Mouse (Mus musculus) hindbrain, embryonic 14.5 days (tissue): ENCODE measurements around the gene Myl9. TPM values are rescaled to one million over a fixed set of nuclear protein-coding genes. Genes with fewer than 3 reads are reported as not detected.
"Not testable (repeated sequence)": the region's sequence is repeated elsewhere in the genome, so short reads cannot be mapped to it uniquely, and the experiment has no call there.

Source experiments
- ATAC-seq: fragments of 200-750 bp; cut with Nextera tagmentation; 2 replicates; pipeline ENCODE4 v1.8.0; 2017; ENCODE audit warnings: moderate number of reproducible peaks, mild to moderate bottlenecking, moderate TSS enrichment, moderate library complexity; ENCODE audit not compliant: low FRiP score
- DNase-seq: peaks from one replicate; pipeline ENCODE4 v3.0.0-alpha.2; 2015; ENCODE audit warnings: low spot score
- H3K27ac ChIP-seq: fragments of 300-500 bp; sonication (generic); 2 replicates; pipeline ENCODE4 v1.5.1; 2014; ENCODE audit warnings: mild to moderate bottlenecking, moderate library complexity
- H3K27me3 ChIP-seq: fragments of 300-500 bp; sonication (generic); 2 replicates; pipeline ENCODE4 v1.6.1; 2014; ENCODE audit warnings: mild to moderate bottlenecking, low read length, mixed read lengths; ENCODE audit not compliant: control insufficient read depth, insufficient read depth
- H3K36me3 ChIP-seq: fragments of 300-500 bp; sonication (generic); replicated peaks from 2 replicates; pipeline ENCODE4 v1.6.1; 2014; ENCODE audit not compliant: control insufficient read depth, insufficient read depth
- H3K4me1 ChIP-seq: fragments of 300-500 bp; sonication (generic); replicated peaks from 2 replicates; pipeline ENCODE4 v1.6.1; 2014; ENCODE audit warnings: antibody characterized with exemption, low read length, mixed read lengths; ENCODE audit not compliant: control insufficient read depth, insufficient read depth
- H3K4me2 ChIP-seq: fragments of 300-500 bp; sonication (generic); replicated peaks from 2 replicates; pipeline ENCODE4 v1.6.1; 2014; ENCODE audit warnings: mild to moderate bottlenecking, moderate library complexity
- H3K4me3 ChIP-seq: fragments of 300-500 bp; sonication (generic); replicated peaks from 2 replicates; pipeline ENCODE4 v1.5.1; 2014; ENCODE audit warnings: mild to moderate bottlenecking, low read length
- H3K9ac ChIP-seq: fragments of 300-500 bp; sonication (generic); 2 replicates; pipeline ENCODE4 v1.6.1; 2014
- H3K9me3 ChIP-seq: fragments of 300-500 bp; sonication (generic); 2 replicates; pipeline ENCODE4 v1.6.1; 2016; ENCODE audit warnings: low read length; ENCODE audit not compliant: control insufficient read depth
- WGBS: fragments of 180-500 bp; shearing (Covaris S2); extraction: QIAGEN DNeasy Blood & Tissue Kit; methylation state at CpG from one replicate; pipeline ENCODE4 v1.1.7; 2014; 5-methylcytosine and 5-hydroxymethylcytosine counted together
- polyA plus RNA-seq: library from polyadenylated mRNA; unstranded; fragments of >200 nt; fragmentation: Nextera tagmentation; extraction: Ambion mirVana; gene quantifications from 2 replicates; pipeline ENCODE4 v1.2.1, GENCODE M21; 2014

Gene Myl9
- polyA plus RNA-seq, 1 experiment from 2014 or later = 47.1 TPM

DNA sequence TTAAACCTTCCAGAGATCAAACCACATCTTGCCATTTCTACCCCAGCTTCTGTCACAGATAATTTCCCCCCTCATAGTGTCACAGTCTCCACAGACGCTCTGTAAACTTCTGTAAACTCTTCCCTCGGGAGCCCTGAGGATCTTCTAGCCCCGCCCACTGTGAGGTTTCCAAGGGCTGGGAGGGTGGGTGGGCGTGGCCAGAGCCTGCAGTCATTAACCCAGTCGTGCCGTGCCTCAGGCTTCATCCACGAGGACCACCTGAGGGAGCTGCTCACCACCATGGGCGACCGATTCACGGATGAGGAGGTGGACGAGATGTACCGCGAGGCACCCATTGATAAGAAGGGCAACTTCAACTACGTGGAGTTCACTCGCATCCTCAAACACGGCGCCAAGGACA is 5.5 kb downstream of the Myl9 start:
- WGBS = 17% methylated on average over 17 of the region's 17 CpGs
- H3K4me2 ChIP-seq = no peak overlapping the region
- no peaks in the 10 kb centered on the region for H3K36me3 ChIP-seq
- H3K4me3 ChIP-seq = no peak overlapping the region
- ATAC-seq = no peak
- no peak for DNase-seq
- H3K4me1 ChIP-seq = 0 out of 2 replicates have a peak, but pooled peaks cover 3% of the 10 kb centered on the region
- no peaks in the 10 kb centered on the region for H3K9me3 ChIP-seq
- H3K27me3 ChIP-seq = peaks cover 4% of the 10 kb centered on the region; the same call in 1 of the 2 replicates
- no peak overlapping the region for H3K27ac ChIP-seq
- H3K9ac ChIP-seq = no peak overlapping the region

DNA sequence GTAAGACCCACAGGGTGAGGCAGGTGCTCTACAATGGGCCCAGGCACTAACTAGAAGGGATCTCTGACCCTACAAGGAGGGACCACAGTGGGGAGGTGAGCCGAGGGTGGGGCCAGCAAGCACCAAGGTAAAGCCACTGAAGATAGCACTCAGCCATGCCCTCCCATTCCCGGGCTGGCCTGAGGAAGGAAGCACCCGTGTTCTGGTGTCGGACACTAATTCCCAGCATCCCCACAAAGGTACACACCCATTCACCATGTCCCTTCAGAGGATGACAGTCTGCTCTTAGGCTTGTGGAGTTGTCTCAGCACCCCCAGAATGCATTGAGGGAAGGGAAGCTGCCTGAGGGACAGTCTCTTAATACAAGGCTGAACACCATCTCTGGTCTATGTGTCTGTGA is 6.1 kb downstream of the Myl9 start:
- WGBS = 81% methylated on average over 4 of the region's 4 CpGs
- ATAC-seq (no peak), DNase-seq (no peak)
- H3K9ac ChIP-seq = no peak overlapping the region
- no peak overlapping the region for H3K27ac ChIP-seq
- H3K4me1 ChIP-seq = 0 out of 2 replicates have a peak, but pooled peaks cover 3% of the 10 kb centered on the region
- no peaks in the 10 kb centered on the region for H3K9me3 ChIP-seq
- no peak overlapping the region for H3K4me3 ChIP-seq
- H3K27me3 ChIP-seq = no peaks in the 10 kb centered on the region
- H3K4me2 ChIP-seq = no peak overlapping the region
- H3K36me3 ChIP-seq = no peaks in the 10 kb centered on the region

GRCm38 (mm10) chr2:156781836-156782480 is 6.7 kb downstream of the Myl9 start:
- no peaks in the 10 kb centered on the region for H3K36me3 ChIP-seq
- no peak overlapping the region for H3K9ac ChIP-seq
- H3K9me3 ChIP-seq = no peaks in the 10 kb centered on the region
- no peak for DNase-seq
- 65% methylated on average over 4 of the region's 4 CpGs for WGBS
- H3K4me3 ChIP-seq = no peak overlapping the region
- ATAC-seq = no peak
- no peaks in the 10 kb centered on the region for H3K27me3 ChIP-seq
- H3K27ac ChIP-seq = no peak overlapping the region
- 0 out of 2 replicates have a peak, but pooled peaks cover 3% of the 10 kb centered on the region for H3K4me1 ChIP-seq
- H3K4me2 ChIP-seq = no peak overlapping the region

DNA sequence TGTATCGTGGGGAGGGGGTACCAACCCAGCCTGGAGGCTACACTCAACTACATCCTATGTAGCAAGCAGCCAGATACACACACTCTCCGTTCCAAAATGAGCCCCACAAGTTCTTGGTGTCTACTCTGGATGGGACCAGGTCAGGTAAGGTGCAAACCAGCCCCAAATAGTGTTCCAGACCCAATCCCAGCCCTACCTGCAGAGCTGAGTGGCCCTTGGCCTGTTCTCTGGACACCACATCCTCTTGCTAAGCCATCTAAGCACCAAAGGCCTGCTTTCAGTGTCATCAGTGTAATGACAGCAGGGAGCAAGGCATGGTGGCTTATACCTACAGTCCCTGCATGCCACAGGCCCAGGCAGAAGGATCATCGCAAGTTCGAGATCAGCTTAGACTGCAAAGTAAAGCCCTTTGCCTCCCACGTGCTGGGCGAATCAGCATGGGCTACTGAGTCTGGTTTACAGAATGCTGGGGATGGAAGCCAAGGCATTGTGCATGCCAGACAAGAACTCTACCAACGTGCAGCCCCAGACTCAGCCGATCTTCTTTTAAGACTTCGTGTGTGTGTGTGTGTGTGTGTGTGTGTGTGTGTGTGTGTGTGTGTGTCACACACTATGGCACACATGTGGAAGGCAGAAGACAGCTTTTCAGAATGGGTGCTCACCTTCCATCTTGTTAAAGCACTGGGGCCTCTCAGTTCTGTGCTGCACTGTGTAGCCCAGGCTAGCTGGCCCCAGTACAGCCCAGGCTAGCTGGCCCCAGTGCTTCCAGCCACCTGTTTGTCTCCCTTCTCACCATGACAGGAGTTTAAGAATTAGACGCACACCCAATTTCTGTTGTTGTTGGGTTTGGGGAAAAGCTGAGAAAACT is 7.5 kb downstream of the Myl9 start:
- Histone ChIP-seq H3K4me3 (no peak overlapping the region), H3K27me3 (no peaks in the 10 kb centered on the region), H3K36me3 (no peaks in the 10 kb centered on the region), H3K9me3 (no peaks in the 10 kb centered on the region), H3K4me1 (0 out of 2 replicates have a peak, but pooled peaks cover 3% of the 10 kb centered on the region), H3K27ac (no peak overlapping the region), H3K9ac (no peak overlapping the region), H3K4me2 (no peak overlapping the region)
- DNase-seq = no peak
- 89% methylated on average over 10 of the region's 10 CpGs for WGBS
- ATAC-seq = no peak

DNA sequence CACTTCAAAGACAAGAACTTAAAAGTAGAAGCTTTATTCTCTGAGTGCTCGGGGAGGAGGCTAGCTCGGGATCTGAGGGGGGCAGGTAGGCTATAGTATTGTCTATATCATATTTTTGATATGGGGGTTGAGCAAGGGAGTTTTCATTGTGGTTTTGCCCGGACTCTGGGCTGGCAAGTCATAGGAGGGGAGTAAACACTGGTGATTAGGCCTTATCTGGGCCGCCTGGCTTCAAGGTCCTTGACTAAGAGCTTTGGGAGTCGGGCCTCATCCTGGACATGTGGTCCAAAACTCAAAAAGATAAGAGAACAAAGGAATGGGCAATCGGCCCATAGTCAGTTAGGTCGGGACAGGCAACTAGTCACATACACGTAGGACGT is 8.1 kb downstream of the Myl9 start:
- no peak overlapping the region for H3K4me3 ChIP-seq
- H3K4me1 ChIP-seq = 0 out of 2 replicates have a peak, but pooled peaks cover 3% of the 10 kb centered on the region
- 87% methylated on average over 9 of the region's 9 CpGs for WGBS
- no peak overlapping the region for H3K27ac ChIP-seq
- no peaks in the 10 kb centered on the region for H3K36me3 ChIP-seq
- no peaks in the 10 kb centered on the region for H3K9me3 ChIP-seq
- ATAC-seq (no peak), DNase-seq (no peak)
- no peaks in the 10 kb centered on the region for H3K27me3 ChIP-seq
- no peak overlapping the region for H3K4me2 ChIP-seq
- H3K9ac ChIP-seq = no peak overlapping the region

DNA sequence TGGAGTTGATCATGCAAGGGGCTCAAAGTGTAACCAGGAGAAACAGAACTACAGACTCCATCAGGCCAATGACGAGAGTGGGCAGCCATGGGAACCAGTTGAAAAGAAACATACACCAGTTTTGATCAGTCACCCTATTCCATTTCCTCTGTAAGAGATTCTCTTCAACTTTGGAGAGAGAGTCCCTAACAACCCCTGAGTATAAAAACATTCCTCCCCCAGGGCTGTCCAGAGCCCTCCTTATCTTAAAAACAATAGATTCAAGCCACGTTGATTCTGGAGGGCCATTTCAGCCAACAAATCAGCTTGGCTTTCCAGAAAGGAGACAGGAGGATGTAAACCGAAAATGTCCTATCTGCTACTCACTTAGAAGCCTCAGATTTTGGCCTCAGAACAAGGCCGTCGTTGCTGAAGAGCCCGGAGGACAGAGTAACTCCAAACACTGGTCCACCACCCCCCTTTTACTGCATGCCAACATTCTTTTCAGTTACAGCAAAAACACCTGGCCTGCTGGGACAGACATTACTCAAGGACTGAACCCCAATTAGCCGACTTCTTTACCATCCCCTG is 8.9 kb downstream of the Myl9 start:
- no peaks in the 10 kb centered on the region for H3K9me3 ChIP-seq
- no peak overlapping the region for H3K4me3 ChIP-seq
- no peak for ATAC-seq
- no peak overlapping the region for H3K27ac ChIP-seq
- WGBS = 82% methylated on average over 7 of the region's 7 CpGs
- H3K4me2 ChIP-seq = no peak overlapping the region
- H3K36me3 ChIP-seq = no peaks in the 10 kb centered on the region
- 0 out of 2 replicates have a peak, but pooled peaks cover 3% of the 10 kb centered on the region for H3K4me1 ChIP-seq
- DNase-seq = no peak
- H3K27me3 ChIP-seq = no peaks in the 10 kb centered on the region
- H3K9ac ChIP-seq = no peak overlapping the region

DNA sequence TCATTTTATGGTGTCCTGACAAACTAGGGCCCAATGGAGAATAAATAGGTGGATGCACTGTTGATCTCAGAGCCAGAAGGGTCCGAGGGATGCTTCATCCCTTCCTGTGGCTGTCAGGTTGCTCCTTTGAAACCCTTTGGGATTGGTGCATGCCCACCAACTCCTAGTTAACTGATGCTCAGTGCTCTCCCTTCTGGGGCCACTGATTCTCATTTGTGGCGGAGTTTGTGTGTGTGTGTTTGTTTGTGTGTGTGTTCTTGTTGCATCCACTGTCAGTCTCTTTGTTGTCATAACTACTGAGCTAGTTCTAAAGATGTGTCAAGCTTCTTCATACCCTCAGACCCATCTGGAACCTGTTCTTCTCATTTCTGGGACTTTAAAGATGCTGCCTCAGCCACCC is 9.7 kb downstream of the Myl9 start:
- WGBS = 84% methylated on average over 2 of the region's 2 CpGs
- 0 out of 2 replicates have a peak, but pooled peaks cover 3% of the 10 kb centered on the region for H3K4me1 ChIP-seq
- H3K4me3 ChIP-seq = no peak overlapping the region
- no peak for ATAC-seq
- no peak overlapping the region for H3K9ac ChIP-seq
- no peak overlapping the region for H3K27ac ChIP-seq
- H3K36me3 ChIP-seq = no peaks in the 10 kb centered on the region
- DNase-seq = no peak
- no peaks in the 10 kb centered on the region for H3K9me3 ChIP-seq
- H3K27me3 ChIP-seq = no peaks in the 10 kb centered on the region
- H3K4me2 ChIP-seq = no peak overlapping the region

- not testable (repeated sequence) for H3K27me3 ChIP-seq, ATAC-seq, H3K27ac ChIP-seq, H3K4me1 ChIP-seq, H3K9me3 ChIP-seq, DNase-seq, H3K4me3 ChIP-seq, H3K4me2 ChIP-seq, H3K9ac ChIP-seq, H3K36me3 ChIP-seq
Measured at GRCm38 (mm10) chr2:156786369-156786768, 11.1 kb downstream of the Myl9 start.

DNA sequence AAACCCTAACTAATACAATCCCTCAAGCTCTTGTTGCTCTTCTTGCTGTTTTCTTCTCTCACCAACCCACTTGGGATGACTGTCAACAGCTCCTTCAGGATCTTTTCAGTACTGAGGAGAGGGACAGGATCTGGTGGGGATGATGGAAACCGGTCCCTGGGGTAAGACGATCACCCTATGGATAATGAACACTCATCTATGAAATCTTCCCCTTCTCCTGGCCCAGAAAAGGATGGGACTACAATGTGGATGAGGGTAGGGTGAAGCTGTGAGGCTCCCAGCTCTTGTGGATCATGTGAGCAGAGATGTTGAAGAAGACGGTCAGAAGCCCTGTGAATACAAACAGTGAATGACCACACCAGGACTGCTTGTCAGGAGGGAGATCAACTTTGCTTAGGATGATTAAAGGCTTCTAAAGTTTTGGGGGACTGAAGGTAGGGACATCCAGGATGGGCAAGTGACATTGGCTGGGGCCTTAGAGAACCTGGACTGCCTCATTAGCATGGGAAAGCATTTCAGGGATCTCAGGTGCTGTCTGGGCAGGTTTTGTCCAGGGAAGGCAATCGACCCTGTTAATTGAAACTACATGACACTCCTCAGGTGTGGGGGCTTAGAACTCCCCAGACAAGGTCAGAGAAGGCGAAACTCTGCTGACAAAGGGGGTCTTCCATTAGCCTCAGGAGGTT is 12.0 kb downstream of the Myl9 start:
- DNase-seq = no peak
- ATAC-seq = no peak
- no peak overlapping the region for H3K4me2 ChIP-seq
- H3K9ac ChIP-seq = no peak overlapping the region
- H3K4me3 ChIP-seq = no peak overlapping the region
- no peaks in the 10 kb centered on the region for H3K27me3 ChIP-seq
- no peak overlapping the region for H3K27ac ChIP-seq
- peaks cover 9% of the 10 kb centered on the region for H3K9me3 ChIP-seq
- no peaks in the 10 kb centered on the region for H3K36me3 ChIP-seq
- H3K4me1 ChIP-seq = no peaks in the 10 kb centered on the region
- 88% methylated on average over 5 of the region's 5 CpGs for WGBS
